Mouse (Mus musculus): ENCODE data around the gene Lsm14b. TPM values are rescaled to one million over a fixed set of nuclear protein-coding genes. Genes with fewer than 3 reads are reported as not detected.

Lsm14b gene
- 2.4 and 2.5 TPM in 2 replicates for polyA plus RNA-seq (2015; fragmentation: Nextera tagmentation; extraction: Ambion mirVana)

- H3K27me3 ChIP-seq (replicated peaks; ENCODE audit: control insufficient read depth, insufficient read depth, low read length) = peaks cover 6% of the 10 kb centered on the region; the same call in 1 of the 2 replicates
- peak within 1 kb of the TSS; percentile 89 for H3K9ac ChIP-seq (ENCODE audit: low read depth, low read length)
- H3K4me2 ChIP-seq (ENCODE audit: low read depth, low read length) = peak within 1 kb of the TSS; percentile 93
- under 1% methylated on average over 71 of the region's 80 CpGs for WGBS
- peak within 1 kb of the TSS; percentile 92 for H3K27ac ChIP-seq (ENCODE audit: low read length)
- peak; percentile 97 for ATAC-seq
- H3K4me3 ChIP-seq (ENCODE audit: low read length) = peak within 1 kb of the TSS; percentile 94
- H3K36me3 ChIP-seq (ENCODE audit: control insufficient read depth, insufficient read depth, low read length) = no peaks in the 10 kb centered on the region
- H3K9me3 ChIP-seq (ENCODE audit: control insufficient read depth, low read length) = no peaks in the 10 kb centered on the region
- H3K4me1 ChIP-seq (ENCODE audit: control insufficient read depth, insufficient read depth, low read length) = peaks cover 25% of the 10 kb centered on the region
Observed at GRCm38 (mm10) chr2:180024401-180025098, at the start of gene Lsm14b. Lsm14b (plus strand) TSS chr2:180024987.

DNA sequence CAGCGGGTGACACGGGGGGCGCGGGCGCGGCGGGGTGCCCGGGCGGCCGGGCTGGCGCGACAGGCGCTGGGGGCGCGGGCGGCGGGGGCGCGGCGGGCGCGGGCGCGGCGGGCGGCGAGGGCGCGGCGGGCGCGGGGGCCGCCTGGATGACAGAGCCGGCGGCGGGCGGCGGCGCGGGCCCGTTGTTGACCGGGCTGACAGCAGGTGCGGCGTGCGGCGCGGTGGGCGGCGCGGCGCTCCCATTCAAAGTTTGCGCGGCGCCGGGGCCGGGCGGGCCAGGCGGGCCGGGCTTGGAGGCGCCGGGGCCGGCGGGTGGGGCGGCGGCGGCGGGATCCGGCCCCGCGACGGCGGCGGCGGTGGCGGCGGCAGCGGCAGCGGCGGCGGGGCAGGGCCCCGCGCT lies 48.9 kb upstream of the Lsm14b start:
- Histone ChIP-seq H3K9ac (ENCODE audit: low read depth, low read length) (peak overlapping the region; percentile 88), H3K4me3 (ENCODE audit: low read length) (peak overlapping the region; percentile 80), H3K4me1 (ENCODE audit: control insufficient read depth, insufficient read depth, low read length) (peaks cover 38% of the 10 kb centered on the region), H3K9me3 (ENCODE audit: control insufficient read depth, low read length) (no peaks in the 10 kb centered on the region), H3K36me3 (ENCODE audit: control insufficient read depth, insufficient read depth, low read length) (no peaks in the 10 kb centered on the region), H3K27me3 (replicated peaks; ENCODE audit: control insufficient read depth, insufficient read depth, low read length) (no peaks in the 10 kb centered on the region), H3K27ac (ENCODE audit: low read length) (peak overlapping the region; percentile 90), H3K4me2 (ENCODE audit: low read depth, low read length) (peak overlapping the region; percentile 95)
- WGBS = 1% methylated on average over 25 of the region's 82 CpGs
- ATAC-seq = peak; percentile 1

DNA sequence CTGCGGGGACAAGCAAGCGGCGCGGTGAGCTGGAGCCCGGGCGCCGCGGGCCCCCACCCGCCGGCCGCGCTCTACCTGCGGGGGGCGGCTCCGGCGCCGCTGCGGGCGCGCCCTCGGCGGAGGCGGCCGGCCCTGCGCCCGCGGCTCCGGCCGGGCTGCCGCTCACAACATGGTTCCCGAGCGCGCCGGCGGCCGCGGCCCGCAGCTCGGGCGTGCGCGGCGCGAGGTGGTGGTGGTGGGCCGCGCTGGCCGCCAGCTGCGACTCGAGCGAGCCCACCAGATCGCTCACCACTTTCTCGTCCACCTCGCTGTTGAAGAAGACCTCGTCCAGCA lies 48.5 kb upstream of the Lsm14b start:
- H3K9ac ChIP-seq (ENCODE audit: low read depth, low read length) = peak overlapping the region; percentile 88
- peak; percentile 45; the same call in 1 of the 2 replicates for ATAC-seq
- peak overlapping the region; percentile 95 for H3K4me2 ChIP-seq (ENCODE audit: low read depth, low read length)
- peaks cover 38% of the 10 kb centered on the region for H3K4me1 ChIP-seq (ENCODE audit: control insufficient read depth, insufficient read depth, low read length)
- H3K27ac ChIP-seq (ENCODE audit: low read length) = peak overlapping the region; percentile 90
- H3K4me3 ChIP-seq (ENCODE audit: low read length) = peak overlapping the region; percentile 80
- WGBS = under 1% methylated on average over 30 of the region's 54 CpGs
- no peaks in the 10 kb centered on the region for H3K27me3 ChIP-seq (replicated peaks; ENCODE audit: control insufficient read depth, insufficient read depth, low read length)
- no peaks in the 10 kb centered on the region for H3K36me3 ChIP-seq (ENCODE audit: control insufficient read depth, insufficient read depth, low read length)
- H3K9me3 ChIP-seq (ENCODE audit: control insufficient read depth, low read length) = no peaks in the 10 kb centered on the region

DNA sequence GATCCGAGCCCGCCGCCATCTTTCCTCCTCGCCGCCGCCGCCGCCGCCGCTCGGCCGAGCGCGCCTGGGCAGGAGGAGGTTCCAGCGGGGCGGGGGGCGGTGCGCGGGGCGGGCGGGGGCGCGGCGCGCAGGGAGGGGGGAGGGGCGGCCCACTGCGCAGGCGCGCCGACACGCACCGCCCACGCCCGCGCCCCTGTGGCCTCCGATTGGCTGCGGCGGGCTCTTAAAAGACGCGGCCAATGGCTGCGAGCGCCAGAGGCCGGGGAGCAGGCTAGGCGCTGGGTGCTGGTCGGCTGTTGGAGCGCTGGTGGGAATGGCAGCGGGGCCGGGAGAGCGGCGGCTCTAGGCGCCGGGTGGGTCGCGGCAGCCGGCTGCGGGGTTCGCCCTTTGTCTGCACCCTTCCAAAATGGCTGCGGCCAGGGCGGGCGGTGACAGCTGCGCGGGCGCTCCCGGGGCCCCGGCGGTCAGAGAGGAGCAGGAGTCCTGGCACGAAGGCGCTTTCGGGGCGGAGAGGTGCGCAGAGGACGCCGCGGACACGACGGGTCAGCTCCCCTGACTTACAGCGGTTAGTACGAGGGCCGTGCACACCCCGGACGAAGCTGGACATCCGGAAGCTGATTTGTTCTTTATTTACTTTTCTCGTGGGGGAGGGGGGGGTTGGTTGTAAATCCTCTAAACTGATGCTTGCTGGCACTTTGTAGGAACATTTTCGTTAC lies 48.0 kb upstream of the Lsm14b start, which contains the start of gene Taf4:
TSS of gene Taf4 (minus strand) at position 19 of the 716 bp plus-strand sequence.
- Histone ChIP-seq H3K4me3 (ENCODE audit: low read length) (peak within 1 kb of the TSS; percentile 82), H3K4me2 (ENCODE audit: low read depth, low read length) (peak within 1 kb of the TSS; percentile 95), H3K9me3 (ENCODE audit: control insufficient read depth, low read length) (no peaks in the 10 kb centered on the region), H3K4me1 (ENCODE audit: control insufficient read depth, insufficient read depth, low read length) (peaks cover 33% of the 10 kb centered on the region), H3K27ac (ENCODE audit: low read length) (peak within 1 kb of the TSS; percentile 95), H3K36me3 (ENCODE audit: control insufficient read depth, insufficient read depth, low read length) (no peaks in the 10 kb centered on the region), H3K27me3 (replicated peaks; ENCODE audit: control insufficient read depth, insufficient read depth, low read length) (no peaks in the 10 kb centered on the region), H3K9ac (ENCODE audit: low read depth, low read length) (peak within 1 kb of the TSS; percentile 96)
- ATAC-seq = peak; percentile 93
- under 1% methylated on average over 60 of the region's 84 CpGs for WGBS

DNA sequence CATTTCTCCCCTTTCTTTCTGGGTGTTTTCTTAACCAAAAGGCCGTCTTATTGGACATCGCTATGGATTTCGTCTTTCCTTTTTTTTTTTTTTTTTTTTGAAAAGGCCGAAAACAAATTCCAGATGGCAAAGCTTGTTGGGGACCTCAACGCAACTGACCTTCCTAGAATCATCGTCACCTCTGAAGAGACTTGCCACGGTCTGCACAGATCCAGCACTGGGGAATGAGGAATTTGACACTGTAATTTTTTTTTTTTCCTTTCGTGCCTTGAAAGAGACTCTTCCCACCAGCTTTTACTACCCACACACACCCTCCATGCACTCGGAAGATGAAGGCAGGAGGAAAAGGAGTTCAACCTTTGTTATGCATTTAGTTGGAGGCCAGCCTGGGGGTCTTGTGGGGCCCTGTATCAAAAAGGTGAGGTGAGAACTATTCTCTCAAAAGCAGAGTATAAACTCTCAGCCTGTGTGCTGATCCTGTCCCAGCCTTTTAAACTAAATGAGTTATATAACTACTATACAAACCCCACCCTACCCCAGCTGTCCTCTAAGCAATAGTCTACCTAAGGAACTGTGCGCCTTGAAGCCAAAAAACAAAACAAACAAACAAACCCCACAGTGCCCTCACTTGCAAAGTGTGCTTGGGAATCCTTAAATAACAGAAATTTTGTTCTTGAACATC lies 47.3 kb upstream of the Lsm14b start:
- ATAC-seq = no peak
- Histone ChIP-seq H3K4me1 (ENCODE audit: control insufficient read depth, insufficient read depth, low read length) (peaks cover 29% of the 10 kb centered on the region), H3K9me3 (ENCODE audit: control insufficient read depth, low read length) (no peaks in the 10 kb centered on the region), H3K27me3 (replicated peaks; ENCODE audit: control insufficient read depth, insufficient read depth, low read length) (no peaks in the 10 kb centered on the region), H3K36me3 (ENCODE audit: control insufficient read depth, insufficient read depth, low read length) (no peaks in the 10 kb centered on the region), H3K9ac (ENCODE audit: low read depth, low read length) (peak overlapping the region; percentile 96), H3K27ac (ENCODE audit: low read length) (peak overlapping the region; percentile 95), H3K4me2 (ENCODE audit: low read depth, low read length) (peak overlapping the region; percentile 62), H3K4me3 (ENCODE audit: low read length) (peak overlapping the region; percentile 82)
- 6% methylated on average over 10 of the region's 10 CpGs for WGBS

GRCm38 (mm10) chr2:179978250-179978649 lies 46.5 kb upstream of the Lsm14b start:
- Histone ChIP-seq H3K9me3 (ENCODE audit: control insufficient read depth, low read length) (no peaks in the 10 kb centered on the region), H3K36me3 (ENCODE audit: control insufficient read depth, insufficient read depth, low read length) (no peaks in the 10 kb centered on the region), H3K4me3 (ENCODE audit: low read length) (no peak overlapping the region), H3K9ac (ENCODE audit: low read depth, low read length) (no peak overlapping the region), H3K27ac (ENCODE audit: low read length) (no peak overlapping the region), H3K4me2 (ENCODE audit: low read depth, low read length) (no peak overlapping the region), H3K4me1 (ENCODE audit: control insufficient read depth, insufficient read depth, low read length) (peaks cover 24% of the 10 kb centered on the region), H3K27me3 (replicated peaks; ENCODE audit: control insufficient read depth, insufficient read depth, low read length) (no peaks in the 10 kb centered on the region)
- WGBS = 80% methylated on average over 3 of the region's 3 CpGs
- ATAC-seq = no peak

DNA sequence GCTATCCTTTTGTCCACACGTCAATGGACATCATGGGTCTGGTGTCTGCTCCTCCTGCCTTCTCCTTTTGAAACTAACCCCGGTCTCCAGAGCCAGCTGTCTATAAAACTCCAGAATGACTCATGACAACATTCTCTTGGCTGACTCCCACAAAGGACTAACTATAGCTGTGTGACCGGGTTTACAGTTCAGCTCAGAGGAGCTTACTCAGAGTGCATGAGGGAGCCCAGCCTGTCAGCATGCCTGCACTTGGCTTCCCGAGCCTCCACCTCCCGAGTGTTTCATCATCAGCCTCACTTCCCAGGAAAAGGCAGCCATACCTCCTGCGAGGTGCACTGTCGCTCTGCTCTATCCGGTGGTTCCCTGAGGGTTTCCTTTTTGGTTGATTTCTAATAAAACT lies 45.0 kb upstream of the Lsm14b start:
- H3K27me3 ChIP-seq (replicated peaks; ENCODE audit: control insufficient read depth, insufficient read depth, low read length) = no peaks in the 10 kb centered on the region
- no peak overlapping the region for H3K4me3 ChIP-seq (ENCODE audit: low read length)
- no peaks in the 10 kb centered on the region for H3K36me3 ChIP-seq (ENCODE audit: control insufficient read depth, insufficient read depth, low read length)
- H3K4me2 ChIP-seq (ENCODE audit: low read depth, low read length) = no peak overlapping the region
- ATAC-seq = no peak
- no peaks in the 10 kb centered on the region for H3K9me3 ChIP-seq (ENCODE audit: control insufficient read depth, low read length)
- H3K9ac ChIP-seq (ENCODE audit: low read depth, low read length) = no peak overlapping the region
- H3K4me1 ChIP-seq (ENCODE audit: control insufficient read depth, insufficient read depth, low read length) = peaks cover 10% of the 10 kb centered on the region
- 66% methylated on average over 8 of the region's 8 CpGs for WGBS
- no peak overlapping the region for H3K27ac ChIP-seq (ENCODE audit: low read length)

GRCm38 (mm10) chr2:179980616-179981015 lies 44.2 kb upstream of the Lsm14b start:
- H3K36me3 ChIP-seq (ENCODE audit: control insufficient read depth, insufficient read depth, low read length) = no peaks in the 10 kb centered on the region
- no peaks in the 10 kb centered on the region for H3K9me3 ChIP-seq (ENCODE audit: control insufficient read depth, low read length)
- no peak overlapping the region for H3K4me2 ChIP-seq (ENCODE audit: low read depth, low read length)
- no peak overlapping the region for H3K9ac ChIP-seq (ENCODE audit: low read depth, low read length)
- H3K4me3 ChIP-seq (ENCODE audit: low read length) = no peak overlapping the region
- H3K27ac ChIP-seq (ENCODE audit: low read length) = no peak overlapping the region
- 48% methylated on average over 4 of the region's 4 CpGs for whole genome bisulfite sequencing
- peaks cover 5% of the 10 kb centered on the region for H3K4me1 ChIP-seq (ENCODE audit: control insufficient read depth, insufficient read depth, low read length)
- ATAC-seq = no peak
- H3K27me3 ChIP-seq (replicated peaks; ENCODE audit: control insufficient read depth, insufficient read depth, low read length) = no peaks in the 10 kb centered on the region

GRCm38 (mm10) chr2:179982715-179983114 lies 42.1 kb upstream of the Lsm14b start:
- WGBS = 89% methylated on average over 3 of the region's 3 CpGs
- Histone ChIP-seq H3K4me3 (ENCODE audit: low read length) (no peak overlapping the region), H3K36me3 (ENCODE audit: control insufficient read depth, insufficient read depth, low read length) (no peaks in the 10 kb centered on the region), H3K9ac (ENCODE audit: low read depth, low read length) (no peak overlapping the region), H3K27ac (ENCODE audit: low read length) (no peak overlapping the region), H3K4me2 (ENCODE audit: low read depth, low read length) (no peak overlapping the region), H3K27me3 (replicated peaks; ENCODE audit: control insufficient read depth, insufficient read depth, low read length) (no peaks in the 10 kb centered on the region), H3K9me3 (ENCODE audit: control insufficient read depth, low read length) (no peaks in the 10 kb centered on the region), H3K4me1 (ENCODE audit: control insufficient read depth, insufficient read depth, low read length) (peaks cover 1% of the 10 kb centered on the region)
- no peak for ATAC-seq
